In genomic region chr5:120920296-120920695, GRCm38 (mm10) we compare ENCODE assay signal across 22 mouse cellular contexts. TPM values are rescaled to one million over a fixed set of nuclear protein-coding genes. Genes with fewer than 3 reads are reported as not detected.
A peak's percentile ranks its signal among the peaks of the same experiment; 100 is the strongest.
DNase-seq lines count a peak whose midpoint lies in the region; ATAC-seq lines count a peak whose summit lies in the region.
"Had no signal": no experiment of that assay in that cellular context is flagged by ENCODE, and none has a peak within 500 bp of the region (broad histone marks: within the 10 kb centered on the region; RNA-seq: fewer than 3 reads in every experiment).

No protein-coding gene starts in this region.

- no peak overlapping the region for H3K9ac ChIP-seq in heart, embryonic 12.5 days
- H3K9ac ChIP-seq in heart, embryonic 11.5 days (ENCODE audit: low read depth, low read length): no peak overlapping the region

- 0 out of 2 replicates have a peak, but pooled peaks cover 5% of the 10 kb centered on the region for H3K27me3 ChIP-seq in heart, embryonic 12.5 days (replicated peaks)
- no peaks in the 10 kb centered on the region for H3K27me3 ChIP-seq in heart, embryonic 10.5 days (ENCODE audit: insufficient read depth, poor library complexity, severe bottlenecking)
- no peaks in the 10 kb centered on the region for H3K27me3 ChIP-seq in heart, embryonic 11.5 days (ENCODE audit: control insufficient read depth, insufficient read depth, low read length)

- H3K27ac ChIP-seq in heart, embryonic 12.5 days (ENCODE audit: poor library complexity, severe bottlenecking): no peak overlapping the region
- no peak overlapping the region for H3K27ac ChIP-seq in heart, embryonic 10.5 days
- no peak overlapping the region for H3K27ac ChIP-seq in heart, embryonic 11.5 days (ENCODE audit: low read depth, low read length)

- peak; percentile 53 for DNase-seq in heart, adult 11 months
- peak; percentile 57 for DNase-seq in heart, embryonic 10.5 days (ENCODE audit: low spot score)
- DNase-seq in testis, postnatal 10 days (ENCODE audit: low spot score): peak; percentile 16
- no peak for DNase-seq in testis, postnatal 14 days (ENCODE audit: low spot score)
- DNase-seq: adrenal gland, adult 2 months; adrenal gland, adult 8-10 months; adrenal gland, postnatal 10 days; adrenal gland, postnatal 14 days; adrenal gland, postnatal 25 days; adrenal gland, postnatal 36 days; B cell, adult 2 months; cerebellum, adult 11 months; cerebellum, adult 11-12 months; cerebellum, adult 18-20 months had no signal

- no peaks in the 10 kb centered on the region for H3K9me3 ChIP-seq in heart, embryonic 12.5 days (replicated peaks)
- H3K9me3 ChIP-seq in heart, embryonic 10.5 days: no peaks in the 10 kb centered on the region
- no peaks in the 10 kb centered on the region; the same call in 1 of the 2 replicates for H3K9me3 ChIP-seq in heart, embryonic 11.5 days (replicated peaks; ENCODE audit: control insufficient read depth, low read length)
- H3K9me3 ChIP-seq: G1E had no signal

- no peaks in the 10 kb centered on the region for H3K36me3 ChIP-seq in heart, embryonic 12.5 days
- H3K36me3 ChIP-seq in heart, embryonic 10.5 days: no peaks in the 10 kb centered on the region
- H3K36me3 ChIP-seq in heart, embryonic 11.5 days (ENCODE audit: control insufficient read depth, insufficient read depth, low read length): no peaks in the 10 kb centered on the region
- H3K36me3 ChIP-seq: G1E had no signal

- ATAC-seq in heart, embryonic 12.5 days (ENCODE audit: insufficient number of reproducible peaks, low FRiP score): no peak
- no peak for ATAC-seq in heart, embryonic 11.5 days (replicated peaks; ENCODE audit: insufficient number of reproducible peaks, low FRiP score, low TSS enrichment)
- ATAC-seq: activated CD4-positive, CD25-positive, alpha-beta regulatory T cell, adult 4 months; CD4-positive, CD25-positive, alpha-beta regulatory T cell, adult 4 months; Patski had no signal

- H3K4me1 ChIP-seq in heart, embryonic 12.5 days (replicated peaks): no peaks in the 10 kb centered on the region
- H3K4me1 ChIP-seq in heart, embryonic 10.5 days: no peaks in the 10 kb centered on the region
- no peaks in the 10 kb centered on the region for H3K4me1 ChIP-seq in heart, embryonic 11.5 days (ENCODE audit: control insufficient read depth, insufficient read depth, low read length)

- WGBS in heart, embryonic 12.5 days: 71% methylated on average over 3 of the region's 3 CpGs
- 73% methylated on average over 3 of the region's 3 CpGs for WGBS in heart, embryonic 10.5 days
- WGBS in heart, embryonic 11.5 days (ENCODE audit: insufficient replicate concordance): 79% methylated on average over 3 of the region's 3 CpGs

- no peak overlapping the region for H3K4me3 ChIP-seq in heart, embryonic 12.5 days
- H3K4me3 ChIP-seq in heart, embryonic 10.5 days: no peak overlapping the region
- H3K4me3 ChIP-seq in heart, embryonic 11.5 days (ENCODE audit: low read depth, low read length): no peak overlapping the region

- H3K4me2 ChIP-seq in heart, embryonic 12.5 days: no peak overlapping the region
- H3K4me2 ChIP-seq in heart, embryonic 11.5 days: no peak overlapping the region

RNA-seq across cellular contexts. Expression of gene Oas1d, which starts 6.0 kb away (rescaled TPM):
- not detected in 2 replicates for polyA plus RNA-seq in heart, embryonic 12.5 days (2016; fragmentation: Nextera tagmentation; extraction: Ambion mirVana)
- not detected in 2 replicates for polyA plus RNA-seq in heart, embryonic 10.5 days (2016; fragmentation: Nextera tagmentation; extraction: Ambion mirVana)
- not detected in 2 replicates for polyA plus RNA-seq in heart, embryonic 11.5 days (2014; fragmentation: Nextera tagmentation; extraction: Ambion mirVana)
- polyA plus RNA-seq: adrenal gland, adult 2 months; brain, embryonic 14.5 days; C2C12; CD4-positive, CD25-positive, alpha-beta regulatory T cell, adult 4 months; G1E; Patski had no signal

RNA-seq across cellular contexts. Expression of gene Oas1a, which starts 13.0 kb away (rescaled TPM):
- 0.81 and 0.96 TPM in 2 replicates for polyA plus RNA-seq in heart, embryonic 12.5 days (2016; fragmentation: Nextera tagmentation; extraction: Ambion mirVana)
- polyA plus RNA-seq in heart, embryonic 10.5 days (2016; fragmentation: Nextera tagmentation; extraction: Ambion mirVana): 0.26 and 0.38 TPM in 2 replicates
- 0.24 TPM in 1 of 2 replicates, not detected in the other for polyA plus RNA-seq in heart, embryonic 11.5 days (2014; fragmentation: Nextera tagmentation; extraction: Ambion mirVana)

RNA-seq across cellular contexts. Expression of gene Oas1g, which starts 32.9 kb away (rescaled TPM):
- not detected in 2 replicates for polyA plus RNA-seq in heart, embryonic 12.5 days (2016; fragmentation: Nextera tagmentation; extraction: Ambion mirVana)
- polyA plus RNA-seq in heart, embryonic 10.5 days (2016; fragmentation: Nextera tagmentation; extraction: Ambion mirVana): not detected in 2 replicates
- not detected in 2 replicates for polyA plus RNA-seq in heart, embryonic 11.5 days (2014; fragmentation: Nextera tagmentation; extraction: Ambion mirVana)
- polyA plus RNA-seq: C2C12, G1E had no signal

RNA-seq across cellular contexts. Expression of gene Oas1h, which starts 59.1 kb away (rescaled TPM):
- polyA plus RNA-seq in heart, embryonic 12.5 days (2016; fragmentation: Nextera tagmentation; extraction: Ambion mirVana): not detected in 2 replicates
- not detected in 2 replicates for polyA plus RNA-seq in heart, embryonic 10.5 days (2016; fragmentation: Nextera tagmentation; extraction: Ambion mirVana)
- not detected in 2 replicates for polyA plus RNA-seq in heart, embryonic 11.5 days (2014; fragmentation: Nextera tagmentation; extraction: Ambion mirVana)
- polyA plus RNA-seq: activated CD4-positive, CD25-positive, alpha-beta regulatory T cell, adult 4 months; adrenal gland, adult 2 months; brain, embryonic 14.5 days; C2C12; CD4-positive, CD25-positive, alpha-beta regulatory T cell, adult 4 months; G1E; Patski had no signal
